Mouse (Mus musculus): ENCODE measurements around the gene Slc35a3.

DNA sequence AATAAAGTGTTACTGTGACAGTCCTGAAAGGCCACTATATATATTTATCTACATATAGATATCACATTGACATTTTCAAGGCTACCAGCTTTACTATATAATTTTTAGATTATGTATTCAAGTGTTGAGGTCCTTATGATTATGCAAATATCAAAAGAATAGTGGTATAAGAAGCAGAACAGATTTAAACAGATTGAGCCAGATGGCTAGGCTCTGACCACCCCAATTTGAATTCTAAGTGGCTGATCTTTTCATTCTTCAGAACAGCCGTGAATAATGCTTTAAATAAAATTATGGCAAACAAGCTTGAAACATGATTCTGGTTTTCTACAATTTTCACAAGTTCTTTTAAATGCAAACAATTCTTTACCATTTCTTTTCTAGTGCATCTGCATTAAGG, 81.2 kb downstream of the Slc35a3 start:
- no peak for TF ChIP-seq CTCF (IDR thresholded peaks at IDR 0.05; ENCODE audit: extremely low read depth, insufficient read depth, insufficient read length, insufficient replicate concordance)
- TF ChIP-seq POLR2A (IDR thresholded peaks at IDR 0.05; ENCODE audit: low read depth, low read length), result no peak

All from spleen, adult 2 months (tissue).